Mouse (Mus musculus) cerebellum, postnatal 36 days (tissue): ENCODE data around the gene Nxn.

ENCODE experiments used
- DNase-seq, 2 experiments: peaks; one replicate each; pipeline ENCODE4 v3.0.0; 2021 to 2022; ENCODE audit warnings: mixed read lengths in 2 of 2

Gene Nxn

GRCm38 (mm10) chr11:76361422-76361821, 37.5 kb downstream of the Nxn start:
- no peak for DNase-seq

- DNase-seq: no peak
Observed at GRCm38 (mm10) chr11:76360255-76360654, 38.7 kb downstream of the Nxn start.

- DNase-seq: no peak
Observed at GRCm38 (mm10) chr11:76358628-76359320, 40.2 kb downstream of the Nxn start.

DNA sequence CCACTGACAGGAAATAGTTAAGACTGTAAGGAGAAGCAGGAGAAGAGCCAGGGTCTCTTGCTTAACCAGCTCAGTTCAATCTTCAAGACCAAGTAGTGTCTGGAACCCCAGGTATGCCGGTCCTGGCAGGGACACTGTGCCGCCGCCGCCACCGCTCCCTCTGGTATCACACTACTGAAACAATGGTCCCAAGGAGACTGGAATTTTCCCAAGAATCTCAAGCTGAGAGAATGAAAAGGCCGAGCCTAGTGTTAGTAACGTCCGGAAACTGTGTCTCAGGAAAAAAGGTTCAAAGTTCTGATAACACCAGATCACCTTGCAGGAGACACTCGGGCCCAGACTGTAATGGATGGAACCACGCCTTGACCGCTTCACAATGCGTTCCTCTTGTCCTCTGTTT, 41.5 kb downstream of the Nxn start:
- DNase-seq: no peak

- DNase-seq: peak in 1 of 2 experiments; percentile 30
Observed at GRCm38 (mm10) chr11:76356091-76356490, 42.8 kb downstream of the Nxn start.

DNA sequence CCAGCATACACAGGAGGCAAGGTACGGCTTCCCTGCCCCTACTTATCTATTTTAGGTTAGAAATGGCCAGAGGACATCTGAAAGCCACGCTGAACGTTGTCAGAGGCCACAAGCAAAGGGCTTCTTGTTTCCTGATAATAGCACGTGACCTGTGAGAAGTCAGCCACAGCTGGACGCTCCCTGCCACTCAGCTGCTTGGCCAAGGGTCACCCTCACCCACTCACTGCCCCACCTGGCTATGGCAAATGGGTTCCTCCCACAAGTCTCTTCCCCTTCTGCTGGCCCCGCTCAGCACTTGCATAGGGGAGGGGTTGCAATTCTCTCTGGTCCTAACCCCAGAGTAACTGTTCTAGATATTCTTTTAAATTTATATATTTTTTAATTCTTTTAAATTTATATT, 43.5 kb downstream of the Nxn start:
- DNase-seq: no peak

DNA sequence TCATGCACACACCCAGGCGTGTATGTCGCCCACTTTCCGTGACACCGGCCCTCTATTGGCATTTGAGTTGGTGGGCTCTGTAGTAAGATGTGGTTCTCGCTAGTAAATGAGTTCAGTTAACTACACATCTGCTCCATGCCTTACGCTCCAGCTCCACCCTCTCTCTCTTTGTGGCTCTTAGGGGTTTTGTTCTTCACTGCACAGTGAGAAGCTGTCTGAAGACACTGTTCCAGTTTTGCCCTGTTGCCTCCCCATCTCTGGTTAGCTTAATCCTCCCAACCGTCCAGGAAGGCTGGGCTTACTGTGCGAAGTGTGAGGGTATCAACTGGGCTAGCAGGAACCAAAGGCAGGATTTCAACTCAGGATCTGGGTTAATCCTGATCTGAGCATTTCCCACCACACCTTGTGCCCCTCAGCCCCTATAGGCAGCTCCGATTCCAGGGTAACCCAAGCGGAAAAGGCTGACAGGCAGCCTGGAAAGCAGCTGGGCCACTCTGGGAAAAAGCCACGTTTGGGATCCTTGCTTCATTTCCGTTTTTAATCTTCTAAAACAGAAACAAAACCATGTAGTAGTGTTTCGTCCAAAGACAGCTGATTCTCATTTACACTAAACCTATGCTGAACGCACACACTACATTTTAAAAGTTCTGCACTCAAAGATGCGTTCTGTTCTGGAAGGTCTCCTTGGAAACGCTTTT, 45.9 kb downstream of the Nxn start:
- DNase-seq: no peak

DNA sequence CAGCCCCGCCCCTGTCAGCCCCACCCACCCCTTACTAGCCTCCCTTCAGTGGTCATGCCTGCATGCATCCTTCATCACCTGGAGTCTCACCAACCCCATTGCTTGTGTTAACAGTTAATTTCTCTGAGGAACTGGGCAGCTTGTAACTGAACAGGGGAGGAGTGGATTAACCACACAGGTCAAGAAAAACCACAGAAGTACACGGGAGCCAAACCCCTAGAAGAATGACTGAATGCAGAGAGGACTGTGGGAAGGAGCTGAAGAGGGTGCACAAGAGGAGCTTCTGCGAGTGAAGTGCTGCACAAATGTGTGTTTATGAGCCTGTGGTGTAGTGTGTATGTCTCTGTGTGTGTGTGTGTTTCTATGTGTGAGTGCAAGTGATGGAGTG, 47.3 kb downstream of the Nxn start:
- no peak for DNase-seq

- DNase-seq: no peak
Observed at GRCm38 (mm10) chr11:76350931-76351623, 47.9 kb downstream of the Nxn start.

GRCm38 (mm10) chr11:76349833-76350232, 49.1 kb downstream of the Nxn start:
- no peak for DNase-seq

DNA sequence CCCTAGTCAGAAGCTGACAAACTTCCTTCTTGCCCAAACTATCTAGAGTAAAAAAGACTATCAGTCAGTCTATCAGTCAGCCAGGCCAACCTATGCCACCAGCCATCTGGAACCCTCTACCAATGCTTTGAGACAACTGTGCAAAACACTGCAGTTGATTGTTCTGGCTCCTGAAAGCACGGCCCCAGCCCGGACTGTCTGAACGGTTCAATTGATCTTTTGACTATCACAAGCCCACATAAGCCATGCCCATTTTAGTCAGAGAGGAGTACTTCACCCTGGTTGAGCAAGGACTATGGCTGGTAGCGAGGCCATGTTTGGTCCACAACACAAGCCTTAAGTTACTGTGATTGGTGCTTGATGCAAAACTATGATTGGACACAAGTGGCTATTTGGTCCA, 51.4 kb downstream of the Nxn start:
- DNase-seq: no peak

DNA sequence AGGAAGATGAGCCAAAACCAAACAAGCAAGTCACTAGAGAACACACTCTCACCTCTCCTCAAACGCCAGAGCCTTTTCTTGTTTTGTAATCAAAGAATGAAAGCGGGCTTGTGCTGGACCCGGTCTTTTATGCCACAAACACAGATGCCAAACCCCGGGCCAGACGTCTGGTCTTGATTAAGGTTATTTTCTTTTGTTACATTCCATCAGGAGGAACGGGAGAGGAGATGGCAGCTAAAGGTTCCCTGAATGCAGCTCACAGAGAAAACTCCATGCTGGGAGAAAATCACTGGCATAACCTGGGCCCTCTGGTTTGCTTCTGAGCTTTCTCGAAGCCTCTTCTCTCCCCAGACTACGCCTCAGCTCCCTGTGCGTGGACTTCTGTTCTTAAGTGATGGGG, 55.9 kb downstream of the Nxn start:
- DNase-seq: no peak

GRCm38 (mm10) chr11:76341884-76342645, 56.9 kb downstream of the Nxn start:
- peak in 1 of 2 experiments; percentile 41 for DNase-seq

DNA sequence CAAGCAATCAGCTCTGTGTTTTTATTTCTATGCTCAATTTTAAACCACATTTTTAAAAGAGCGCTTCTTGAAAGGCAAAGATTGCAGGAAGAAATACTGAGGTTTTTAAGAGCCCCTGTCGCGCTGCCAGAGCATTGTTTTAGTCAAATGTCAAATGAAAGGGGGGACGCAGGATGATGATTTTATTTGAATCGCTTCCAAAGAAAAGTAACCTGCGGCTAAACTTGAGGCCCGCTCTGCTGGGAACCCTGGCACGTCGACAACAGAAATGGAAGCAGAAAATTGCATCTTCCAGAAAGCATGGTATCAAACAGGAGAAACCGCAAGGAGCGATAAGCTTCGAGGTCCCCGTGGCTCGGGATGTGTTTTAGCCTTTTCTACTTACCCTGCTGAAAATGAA, 57.8 kb downstream of the Nxn start:
- no peak for DNase-seq

DNA sequence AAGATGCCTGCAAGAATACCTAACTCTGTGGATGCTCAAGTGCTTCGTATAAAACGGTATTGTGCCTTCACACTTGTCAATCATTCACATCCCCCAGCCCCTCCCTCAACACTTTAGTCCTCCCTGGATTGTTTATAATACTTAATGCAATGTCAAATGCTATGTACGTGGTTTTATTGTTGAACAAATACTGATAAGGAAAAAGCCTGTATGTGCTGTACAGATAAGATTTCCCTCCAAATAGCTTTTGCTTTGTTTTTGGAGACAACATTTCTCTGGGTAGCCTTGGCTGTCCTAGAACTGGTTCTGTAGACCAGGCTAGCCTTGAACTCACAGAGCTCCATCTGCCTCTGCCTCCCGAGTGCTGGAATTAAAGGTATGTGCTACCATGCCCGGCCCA, 59.1 kb downstream of the Nxn start:
- DNase-seq: no peak

DNA sequence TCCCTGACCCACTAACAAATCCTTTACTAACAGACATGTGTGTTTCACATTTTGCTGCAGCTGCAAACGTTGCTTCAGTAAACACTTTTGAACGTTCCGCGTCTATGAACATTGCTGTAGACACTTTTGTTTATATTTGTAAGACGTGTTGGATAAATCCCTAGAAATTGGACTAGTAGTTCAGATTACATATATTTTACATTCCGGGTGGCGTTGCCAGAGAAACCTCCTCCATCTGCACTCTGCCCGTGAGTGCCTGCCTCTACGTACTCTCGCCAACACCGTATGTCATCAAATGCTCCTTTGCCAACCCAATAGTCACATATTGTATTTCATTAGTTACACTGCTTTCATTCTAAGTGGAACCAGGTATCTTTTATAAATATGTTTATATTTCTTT, 59.8 kb downstream of the Nxn start:
- peak; percentile 58 to 62 for DNase-seq

GRCm38 (mm10) chr11:76338656-76339055, 60.3 kb downstream of the Nxn start:
- peak; percentile 64 to 68 for DNase-seq

DNA sequence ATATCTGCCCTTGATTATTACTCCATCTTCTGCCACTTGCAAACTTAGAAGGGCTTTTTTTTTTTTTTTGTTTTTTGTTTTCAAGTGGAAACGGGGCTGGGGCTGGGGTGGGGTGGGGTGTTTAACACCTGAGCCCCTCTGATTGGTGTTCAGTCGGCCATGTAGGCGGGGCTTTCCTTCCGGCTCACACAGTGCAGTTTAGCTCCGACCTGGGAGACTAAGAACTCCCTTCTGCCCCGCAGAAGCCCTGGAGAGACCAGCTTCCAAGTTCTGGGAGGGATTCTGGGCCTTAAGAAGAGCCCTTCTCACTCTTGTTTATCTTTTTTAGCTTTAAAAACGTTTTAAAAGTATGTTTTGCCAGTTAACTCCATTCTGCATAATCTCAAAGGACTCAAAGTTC, 61.2 kb downstream of the Nxn start:
- DNase-seq: no peak

DNA sequence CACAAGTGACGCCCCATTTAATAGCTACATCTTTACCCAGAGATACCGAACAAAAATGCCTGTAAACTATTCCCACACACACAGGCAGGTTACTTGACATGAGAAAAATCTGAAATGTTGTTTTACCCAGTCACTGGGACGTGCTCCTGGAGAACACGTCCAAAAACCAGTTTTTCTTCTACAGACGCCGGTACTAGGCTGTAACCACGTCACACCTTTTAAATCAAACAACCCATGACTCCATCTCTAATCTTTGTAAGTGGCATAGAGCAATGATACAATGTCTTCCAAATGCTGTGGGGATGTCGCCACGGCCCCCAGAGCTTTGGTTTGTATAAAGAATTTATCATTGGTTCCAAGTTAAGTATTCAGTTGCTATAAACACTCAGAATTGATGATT, 61.7 kb downstream of the Nxn start:
- DNase-seq: no peak

DNA sequence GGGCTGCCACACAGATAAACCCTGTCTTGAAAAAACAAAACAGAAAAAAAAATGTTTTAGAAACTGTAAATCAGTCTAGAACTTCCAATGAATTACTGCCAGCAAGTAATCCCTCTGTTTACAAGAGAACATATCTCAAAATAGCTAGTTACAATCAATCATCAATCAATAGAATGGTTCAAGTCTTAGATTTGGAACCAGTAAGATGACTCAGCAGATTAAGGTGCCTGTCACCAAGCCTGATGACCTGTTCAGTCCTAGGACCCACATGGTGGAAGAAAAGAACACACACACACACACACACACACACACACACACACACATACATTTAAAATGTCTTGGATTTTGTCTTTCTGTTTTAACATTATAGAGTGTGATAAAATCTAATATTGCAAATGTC, 62.7 kb downstream of the Nxn start:
- no peak for DNase-seq

- no peak for DNase-seq
Observed at GRCm38 (mm10) chr11:76334966-76335365, 64.0 kb downstream of the Nxn start.

- DNase-seq: no peak
Observed at GRCm38 (mm10) chr11:76332240-76332639, 66.7 kb downstream of the Nxn start.
